Mouse (Mus musculus) G1E (cell line): ENCODE results near the gene Akap6. TPM values are rescaled to one million over a fixed set of nuclear protein-coding genes. Genes with fewer than 3 reads are reported as not detected.

Experiments used
- ATAC-seq: 2 replicates; pipeline ENCODE4 v1.8.0; 2016; ENCODE audit warnings: mild to moderate bottlenecking; ENCODE audit not compliant: insufficient number of reproducible peaks, poor library complexity, low FRiP score, severe bottlenecking; ENCODE audit errors: extremely low read depth
- DNase-seq: peaks from one replicate; pipeline ENCODE4 v3.0.0; 2012; ENCODE audit warnings: low spot score
- H3K27me3 ChIP-seq: 2 replicates; pipeline ENCODE4 v1.6.1; 2012; ENCODE audit warnings: mild to moderate bottlenecking, low read length, inconsistent platforms; ENCODE audit not compliant: insufficient read depth
- H3K36me3 ChIP-seq: replicated peaks from 2 replicates; pipeline ENCODE3; 2012; ENCODE audit warnings: mild to moderate bottlenecking, inconsistent platforms
- H3K4me1 ChIP-seq: 2 replicates; pipeline ENCODE4 v1.6.1; 2012; ENCODE audit warnings: low read depth, low read length, inconsistent platforms, mixed read lengths; ENCODE audit not compliant: insufficient read depth
- H3K4me3 ChIP-seq: 2 replicates; pipeline ENCODE4 v1.5.1; 2012; ENCODE audit warnings: low read depth, mild to moderate bottlenecking, inconsistent platforms, low read length, moderate library complexity, mixed read lengths
- H3K9me3 ChIP-seq: replicated peaks from 2 replicates; pipeline ENCODE4 v1.6.1; 2012; ENCODE audit warnings: inconsistent platforms
- CTCF ChIP-seq: IDR thresholded peaks from 2 replicates; pipeline ENCODE4 v1.5.1; 2012; ENCODE audit warnings: low read depth, low read length, inconsistent platforms, mixed read lengths
- GATA1 ChIP-seq: IDR thresholded peaks from 2 replicates; pipeline ENCODE4 v1.6.1; 2012; ENCODE audit warnings: borderline replicate concordance, low read length, inconsistent platforms, mixed read lengths
- GATA2 ChIP-seq: IDR thresholded peaks from 2 replicates; pipeline ENCODE4 v1.6.1; 2012; ENCODE audit warnings: low read depth, low read length, inconsistent platforms, borderline replicate concordance
- POLR2AphosphoS5 ChIP-seq: IDR thresholded peaks from 2 replicates; pipeline ENCODE4 v1.6.1; 2012; ENCODE audit warnings: low read depth, low read length, inconsistent platforms; ENCODE audit not compliant: insufficient replicate concordance
- TAL1 ChIP-seq: conservative IDR thresholded peaks from 2 replicates; pipeline ENCODE4 v1.6.1; 2012; ENCODE audit warnings: low read depth, low read length, inconsistent platforms, mixed read lengths
- polyA plus RNA-seq: library from polyadenylated mRNA; stranded (reverse); fragments of >175 nt; gene quantifications from 2 replicates; pipeline ENCODE4 v1.2.3, GENCODE M21; 2012
- total RNA-seq, 2 experiments: library from RNA; stranded (forward) in 1 of 2; stranded (reverse) in 1 of 2; fragments of 200-1000 nt in 1 of 2; fragments of >200 nt in 1 of 2; fragmentation: Nextera tagmentation in 1 of 2; gene quantifications; 2 replicates each; pipeline ENCODE4 v1.2.3; 2014 to 2017

Akap6 gene
- total and polyA plus RNA-seq, 3 experiments, result 0.11 TPM; not detected in 2

GRCm38 (mm10) chr12:53024575-53025246 is 325.5 kb downstream of the Akap6 start:
- no peaks in the 10 kb centered on the region for H3K4me1 ChIP-seq
- H3K4me3 ChIP-seq, result no peak overlapping the region
- no peaks in the 10 kb centered on the region for H3K36me3 ChIP-seq
- TF ChIP-seq CTCF (no peak), GATA2 (no peak)
- ATAC-seq, result no peak
- peaks cover 35% of the 10 kb centered on the region for H3K9me3 ChIP-seq
- no peaks in the 10 kb centered on the region for H3K27me3 ChIP-seq
- DNase-seq, result no peak

DNA sequence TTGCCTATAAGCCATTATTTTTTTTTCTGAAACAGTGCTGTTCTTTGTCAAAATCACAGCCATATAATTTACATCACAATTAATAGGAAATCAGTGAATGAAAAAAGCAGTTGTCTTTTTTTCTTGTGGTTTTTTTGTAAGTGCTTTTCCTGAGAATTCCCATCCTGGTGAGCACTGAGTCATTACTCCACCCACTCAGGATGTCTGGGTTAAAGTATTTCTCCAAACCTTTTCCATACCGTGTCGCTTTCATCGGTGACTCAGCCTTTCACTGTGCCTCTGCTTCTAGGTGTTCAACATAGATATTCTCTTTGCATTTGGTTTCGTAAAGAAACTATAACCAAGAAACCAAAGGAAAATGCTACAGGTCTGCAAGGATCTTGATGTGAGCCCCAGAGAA is 328.1 kb downstream of the Akap6 start:
- Histone ChIP-seq H3K4me1 (no peaks in the 10 kb centered on the region), H3K9me3 (peaks cover 37% of the 10 kb centered on the region), H3K4me3 (no peak overlapping the region), H3K27me3 (no peaks in the 10 kb centered on the region), H3K36me3 (no peaks in the 10 kb centered on the region)
- DNase-seq (no peak), ATAC-seq (no peak)
- no peak for TF ChIP-seq POLR2AphosphoS5
- no peak for TF ChIP-seq CTCF
- no peak for TF ChIP-seq TAL1
- TF ChIP-seq GATA2, result no peak
- TF ChIP-seq GATA1, result no peak

DNA sequence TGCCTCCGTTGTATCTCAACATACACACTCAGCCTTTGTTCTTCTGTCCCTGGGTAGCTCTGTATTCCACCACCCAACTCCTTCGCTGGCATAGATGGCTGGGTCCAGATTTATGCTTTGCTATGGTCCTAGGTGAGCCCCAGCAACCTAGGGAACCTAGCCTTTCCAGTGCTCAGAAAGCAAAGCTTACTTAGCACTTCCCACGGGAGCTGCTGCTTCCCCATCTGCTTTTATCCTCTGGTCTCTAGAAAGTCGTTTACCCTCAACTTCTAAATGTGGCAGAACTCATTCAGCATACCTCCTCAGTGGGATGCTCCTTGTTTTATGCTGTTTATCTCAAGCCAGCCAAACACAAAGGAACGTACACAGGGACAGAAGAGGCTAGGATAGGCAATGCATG is 329.7 kb downstream of the Akap6 start:
- DNase-seq (no peak), ATAC-seq (no peak)
- H3K4me1 ChIP-seq, result no peaks in the 10 kb centered on the region
- H3K9me3 ChIP-seq, result peaks cover 39% of the 10 kb centered on the region
- TF ChIP-seq POLR2AphosphoS5 (no peak), GATA1 (no peak), CTCF (no peak), GATA2 (no peak), TAL1 (no peak)
- no peak overlapping the region for H3K4me3 ChIP-seq
- no peaks in the 10 kb centered on the region for H3K36me3 ChIP-seq
- no peaks in the 10 kb centered on the region for H3K27me3 ChIP-seq

DNA sequence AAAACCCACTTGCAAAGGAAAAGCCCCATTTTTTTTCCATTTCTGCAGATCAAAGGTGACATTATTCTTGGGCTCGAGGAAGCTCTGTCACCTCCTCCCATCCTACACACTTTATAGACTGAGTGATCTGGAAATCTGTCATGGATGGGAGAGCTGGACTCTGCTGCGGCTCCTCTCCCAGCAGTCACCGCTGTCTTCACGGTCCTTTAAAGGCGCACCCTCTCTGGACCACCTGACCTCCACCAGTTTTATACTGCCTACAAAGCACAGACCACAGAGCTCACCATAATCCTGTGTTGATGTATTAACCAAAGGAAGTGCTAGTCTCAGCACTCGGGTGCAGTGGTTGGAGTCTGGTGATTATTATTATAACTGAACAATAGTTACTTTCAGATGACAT is 330.7 kb downstream of the Akap6 start:
- ATAC-seq (no peak), DNase-seq (no peak)
- no peaks in the 10 kb centered on the region for H3K36me3 ChIP-seq
- no peak overlapping the region for H3K4me3 ChIP-seq
- H3K9me3 ChIP-seq, result peaks cover 38% of the 10 kb centered on the region
- no peaks in the 10 kb centered on the region for H3K27me3 ChIP-seq
- TF ChIP-seq POLR2AphosphoS5 (no peak), CTCF (no peak), TAL1 (no peak), GATA2 (no peak), GATA1 (no peak)
- H3K4me1 ChIP-seq, result no peaks in the 10 kb centered on the region

- ATAC-seq, result no peak
- peaks cover 31% of the 10 kb centered on the region for H3K9me3 ChIP-seq
- no peaks in the 10 kb centered on the region for H3K36me3 ChIP-seq
- H3K27me3 ChIP-seq, result no peaks in the 10 kb centered on the region
- H3K4me3 ChIP-seq, result no peak overlapping the region
- no peaks in the 10 kb centered on the region for H3K4me1 ChIP-seq
- DNase-seq, result no peak
- TF ChIP-seq GATA1 (no peak), CTCF (no peak), GATA2 (no peak), TAL1 (no peak), POLR2AphosphoS5 (no peak)
Measured at GRCm38 (mm10) chr12:53032762-53033161, 333.6 kb downstream of the Akap6 start.

DNA sequence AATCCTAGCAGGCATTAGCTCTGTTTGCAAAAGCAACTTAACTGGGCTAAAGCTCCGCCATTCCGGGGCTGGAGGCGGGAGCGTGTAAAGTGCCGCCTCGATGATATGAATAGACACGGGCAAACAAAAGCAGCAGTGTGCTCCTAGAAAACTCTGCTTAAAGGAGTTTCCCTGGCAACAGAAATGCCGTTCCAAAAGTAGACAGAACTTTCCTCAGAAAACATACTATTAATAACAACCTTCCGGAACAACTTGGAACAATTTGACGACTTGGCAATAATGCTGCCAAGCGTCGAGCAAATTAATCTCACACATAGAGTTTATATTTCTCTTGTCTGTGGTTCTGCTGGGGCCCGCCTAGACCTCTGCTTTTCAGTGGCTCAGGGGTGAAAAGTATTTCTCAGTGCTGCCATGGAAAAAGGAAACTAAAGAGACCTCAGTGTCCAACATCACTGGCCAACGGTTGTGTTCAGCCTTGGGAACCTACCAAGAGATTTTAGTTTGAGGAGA is 334.3 kb downstream of the Akap6 start:
- ATAC-seq, result no peak
- peaks cover 27% of the 10 kb centered on the region for H3K9me3 ChIP-seq
- no peak for DNase-seq
- no peaks in the 10 kb centered on the region for H3K4me1 ChIP-seq
- H3K4me3 ChIP-seq, result no peak overlapping the region
- no peaks in the 10 kb centered on the region for H3K27me3 ChIP-seq
- TF ChIP-seq GATA2 (no peak), GATA1 (no peak), POLR2AphosphoS5 (no peak), CTCF (no peak), TAL1 (no peak)
- no peaks in the 10 kb centered on the region for H3K36me3 ChIP-seq

DNA sequence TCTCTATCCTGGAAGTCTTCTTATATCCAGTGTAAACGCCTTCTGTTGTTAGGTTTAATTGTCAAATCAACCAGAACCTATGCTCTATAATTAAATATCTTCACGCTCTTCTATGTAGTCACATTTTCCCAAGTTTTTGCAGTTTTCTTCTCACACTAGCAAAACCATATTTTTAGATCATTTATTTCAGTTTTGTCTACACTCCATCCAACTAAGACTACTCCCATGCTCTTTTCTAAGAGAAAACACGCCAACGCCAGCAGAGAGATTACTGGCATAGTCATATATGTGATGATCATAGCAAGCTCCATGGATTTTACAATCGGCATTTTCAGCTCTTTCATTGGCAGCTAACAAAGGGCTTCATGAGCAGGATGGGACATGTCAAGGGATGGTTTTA is 341.5 kb downstream of the Akap6 start:
- ATAC-seq (no peak), DNase-seq (no peak)
- TF ChIP-seq TAL1 (no peak), POLR2AphosphoS5 (no peak), GATA2 (no peak), CTCF (no peak), GATA1 (no peak)
- H3K9me3 ChIP-seq, result peaks cover 17% of the 10 kb centered on the region
- no peak overlapping the region for H3K4me3 ChIP-seq
- no peaks in the 10 kb centered on the region for H3K27me3 ChIP-seq
- H3K36me3 ChIP-seq, result no peaks in the 10 kb centered on the region
- H3K4me1 ChIP-seq, result no peaks in the 10 kb centered on the region
